In genomic region chr1:59764407-59764971, GRCm38 (mm10) we compare ENCODE assay signal across 8 mouse cellular contexts. TPM values are rescaled to one million over a fixed set of nuclear protein-coding genes. Genes with fewer than 3 reads are reported as not detected.
DNase-seq lines count a peak whose midpoint lies in the region; ATAC-seq and TF ChIP-seq lines count a peak whose summit lies in the region.

No protein-coding gene starts in this region.

- H3K9ac ChIP-seq in hindbrain, embryonic 16.5 days (ENCODE audit: low read depth, low read length): peak overlapping the region; percentile 83

- 0% methylated on average over 27 of the region's 27 CpGs for WGBS in hindbrain, embryonic 16.5 days

- in situ Hi-C loops in Patski (cut with MboI; ENCODE audit: low pct_unique_long_range_greater_than_20kb): no loop called here

- TF ChIP-seq CTCF in Patski (IDR thresholded peaks at IDR 0.05): no peak

- peak overlapping the region; percentile 64 for H3K4me3 ChIP-seq in hindbrain, embryonic 16.5 days (ENCODE audit: low read length)

- peak; percentile 22 for ATAC-seq in Patski
- ATAC-seq in hindbrain, embryonic 16.5 days: no peak
- peak; percentile 49 for ATAC-seq in megakaryocyte, adult 5-6 weeks (ENCODE audit: poor library complexity, severe bottlenecking)
- ATAC-seq in activated CD4-positive, CD25-positive, alpha-beta regulatory T cell, adult 4 months: no peak

- peak overlapping the region; percentile 50 for H3K4me2 ChIP-seq in hindbrain, embryonic 16.5 days (ENCODE audit: low read length)

- H3K4me1 ChIP-seq in hindbrain, embryonic 16.5 days (ENCODE audit: control insufficient read depth, insufficient read depth, low read depth, low read length): peaks cover 15% of the 10 kb centered on the region

- H3K27ac ChIP-seq in hindbrain, embryonic 16.5 days (ENCODE audit: low read depth, low read length): peak overlapping the region; percentile 97

- no peaks in the 10 kb centered on the region for H3K27me3 ChIP-seq in Patski
- H3K27me3 ChIP-seq in hindbrain, embryonic 16.5 days (replicated peaks; ENCODE audit: control insufficient read depth, insufficient read depth, low read length): no peaks in the 10 kb centered on the region

- CTCF ChIA-PET in Patski (lab: Charles Lee): no interaction called here

- DNase-seq in Patski (ENCODE audit: low read depth, low spot score): no peak
- peak; percentile 49 to 55 for DNase-seq in cerebellum, postnatal 36 days
- peak; percentile 62 for DNase-seq in gastrocnemius, adult 18-20 months (ENCODE audit: low spot score)
- peak; percentile 16 to 22 for DNase-seq in left cerebral cortex, adult 9 months (ENCODE audit: low spot score in 2 of 2)
- DNase-seq in right cerebral cortex, postnatal 10 days (ENCODE audit: low spot score in 2 of 2): peak; percentile 56 to 59

- no peaks in the 10 kb centered on the region for H3K9me3 ChIP-seq in hindbrain, embryonic 16.5 days (ENCODE audit: control insufficient read depth, low read length)

- no peaks in the 10 kb centered on the region for H3K36me3 ChIP-seq in hindbrain, embryonic 16.5 days (ENCODE audit: control insufficient read depth, insufficient read depth, low read length)

- POLR2A ChIA-PET in Patski (lab: Charles Lee): no interaction called here

RNA-seq across cellular contexts. Expression of gene Bmpr2, which starts 1.3 kb away (rescaled TPM):
- 22.1 TPM for polyA plus RNA-seq in Patski (2021)
- 10 to 100 TPM; 46.1 to 49.0 TPM for total RNA-seq in gastrocnemius, adult 18-20 months (2021)
- 9.6 and 10.1 TPM in 2 replicates for polyA plus RNA-seq in hindbrain, embryonic 16.5 days (2015; fragmentation: Nextera tagmentation; extraction: Ambion mirVana)
- 45.0 and 49.3 TPM in 2 replicates for total RNA-seq in megakaryocyte, adult 5-6 weeks (2015)
- total RNA-seq in megakaryocyte, adult 5-6 weeks (2017): 23.0 and 26.1 TPM in 2 replicates
- 1 to 10 TPM; 2.3 to 2.4 TPM for polyA plus RNA-seq in activated CD4-positive, CD25-positive, alpha-beta regulatory T cell, adult 4 months (2017; shearing (Covaris generic))

Comparison
In these comparisons a context has a peak if more than half of its experiments do, and no peak if none do; other contexts are left out.
1. ATAC-seq: peak in Patski (single experiment) and megakaryocyte, adult 5-6 weeks (single experiment); none in hindbrain, embryonic 16.5 days (single experiment) and activated CD4-positive, CD25-positive, alpha-beta regulatory T cell, adult 4 months (single experiment).